Mouse (Mus musculus) gastrocnemius, adult 8-10 months (tissue): Measurements from ENCODE around the gene Mtrex. TPM values are rescaled to one million over a fixed set of nuclear protein-coding genes. Genes with fewer than 3 reads are reported as not detected.

ENCODE experiments used
- DNase-seq, 2 experiments: peaks; one replicate each; pipeline ENCODE4 v3.0.0; 2022; ENCODE audit warnings: low spot score in 2 of 2
- total RNA-seq, 4 experiments: library from RNA; stranded (reverse); gene quantifications; 2 replicates each; pipeline ENCODE4 v1.2.4; 2022

Gene Mtrex
- total RNA-seq, 4 experiments from 2014 or later = 27.2 to 32.1 (median 28.2) TPM

DNA sequence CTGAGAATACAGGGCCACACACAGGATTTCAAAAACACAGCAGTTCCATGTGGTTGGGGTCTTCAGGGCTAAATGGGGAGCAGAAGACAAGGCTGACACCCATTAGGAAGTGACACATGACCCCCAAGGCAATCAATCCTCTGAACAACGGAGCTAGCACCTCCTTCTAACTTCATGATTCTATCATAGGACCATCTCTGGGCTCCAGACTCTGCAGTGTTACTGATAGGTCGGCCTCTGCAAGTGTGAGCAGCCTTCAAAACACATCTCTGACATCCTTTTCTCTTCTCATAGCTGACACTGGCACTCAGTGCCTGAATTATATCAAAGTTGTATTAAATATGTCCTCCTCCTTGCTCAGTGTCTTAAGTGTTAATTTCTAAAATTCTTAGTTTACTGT, 94.6 kb downstream of the Mtrex start:
- DNase-seq = no peak

- DNase-seq = no peak
These were observed 97.6 kb downstream of the Mtrex start for GRCm38 (mm10) chr13:112829619-112830018.

- DNase-seq = no peak
These were observed 101.7 kb downstream of the Mtrex start for GRCm38 (mm10) chr13:112825479-112825878.

- DNase-seq = no peak
These were observed 103.1 kb downstream of the Mtrex start for GRCm38 (mm10) chr13:112823911-112824648.

GRCm38 (mm10) chr13:112823236-112823910, 103.8 kb downstream of the Mtrex start:
- DNase-seq = no peak

DNA sequence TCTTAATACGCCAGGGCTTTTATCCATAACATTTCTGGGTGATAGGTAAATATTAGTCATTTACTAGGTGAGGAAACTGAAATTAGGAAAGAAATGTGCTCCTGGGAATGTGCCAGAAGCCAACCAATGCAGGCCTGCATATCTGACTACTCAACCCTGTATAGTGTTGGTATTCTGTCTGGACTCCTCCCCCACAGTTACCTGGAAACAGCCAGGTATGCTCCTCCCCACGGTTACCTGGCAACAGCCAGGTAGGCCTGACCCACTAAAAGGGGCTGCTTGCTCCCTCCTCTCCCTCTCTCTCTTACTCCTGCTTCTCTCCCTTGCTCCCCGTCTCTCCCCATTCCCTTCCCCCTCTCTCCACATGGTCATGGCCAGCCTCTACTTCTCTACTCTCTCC, 104.8 kb downstream of the Mtrex start:
- no peak for DNase-seq

DNA sequence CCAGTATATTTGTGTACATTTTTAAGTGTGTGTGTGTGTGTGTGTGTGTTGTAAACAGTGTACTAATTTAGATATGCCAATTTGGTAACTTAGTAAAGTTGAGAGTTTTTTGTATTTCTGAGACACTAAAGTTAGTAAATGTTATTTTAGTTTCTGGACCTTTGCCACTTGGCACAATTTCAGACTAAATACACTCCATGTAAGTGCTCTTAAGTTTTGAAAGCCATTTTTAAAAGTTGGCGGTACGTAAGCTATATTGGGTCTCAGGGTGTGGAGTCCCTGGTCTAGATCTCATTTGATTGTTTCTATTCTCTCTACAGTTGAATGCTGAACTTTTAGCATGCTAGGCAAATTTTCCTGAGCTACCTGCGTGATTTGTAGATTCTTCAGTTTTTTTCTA, 109.1 kb downstream of the Mtrex start:
- no peak for DNase-seq

Other genes starting within 250 kb of the Mtrex start
- 10 to 100 TPM; 33.7 to 45.4 (median 40.9) TPM for gene Plpp1, start 126.6 kb downstream of the Mtrex start, total RNA-seq
- gene Dhx29, start 56 bp upstream of the Mtrex start, total RNA-seq = 10 to 100 TPM; 15.3 to 16.8 (median 16.3) TPM
- not detected for gene Ccno, start 60.4 kb upstream of the Mtrex start, total RNA-seq
- not detected for gene Mcidas, start 66.4 kb upstream of the Mtrex start, total RNA-seq
- not detected for gene Cdc20b, start 107.7 kb upstream of the Mtrex start, total RNA-seq
- gene Gpx8, start 119.0 kb upstream of the Mtrex start, total RNA-seq = 1 to 10 TPM; 2.9 to 5.1 (median 4.2) TPM
- not detected for gene Gzma, start 173.6 kb upstream of the Mtrex start, total RNA-seq